Mouse (Mus musculus): ENCODE results near the gene Unc13d.
"Not testable (repeated sequence)": the region's sequence is repeated elsewhere in the genome, so short reads cannot be mapped to it uniquely, and the experiment has no call there.

Gene Unc13d

DNA sequence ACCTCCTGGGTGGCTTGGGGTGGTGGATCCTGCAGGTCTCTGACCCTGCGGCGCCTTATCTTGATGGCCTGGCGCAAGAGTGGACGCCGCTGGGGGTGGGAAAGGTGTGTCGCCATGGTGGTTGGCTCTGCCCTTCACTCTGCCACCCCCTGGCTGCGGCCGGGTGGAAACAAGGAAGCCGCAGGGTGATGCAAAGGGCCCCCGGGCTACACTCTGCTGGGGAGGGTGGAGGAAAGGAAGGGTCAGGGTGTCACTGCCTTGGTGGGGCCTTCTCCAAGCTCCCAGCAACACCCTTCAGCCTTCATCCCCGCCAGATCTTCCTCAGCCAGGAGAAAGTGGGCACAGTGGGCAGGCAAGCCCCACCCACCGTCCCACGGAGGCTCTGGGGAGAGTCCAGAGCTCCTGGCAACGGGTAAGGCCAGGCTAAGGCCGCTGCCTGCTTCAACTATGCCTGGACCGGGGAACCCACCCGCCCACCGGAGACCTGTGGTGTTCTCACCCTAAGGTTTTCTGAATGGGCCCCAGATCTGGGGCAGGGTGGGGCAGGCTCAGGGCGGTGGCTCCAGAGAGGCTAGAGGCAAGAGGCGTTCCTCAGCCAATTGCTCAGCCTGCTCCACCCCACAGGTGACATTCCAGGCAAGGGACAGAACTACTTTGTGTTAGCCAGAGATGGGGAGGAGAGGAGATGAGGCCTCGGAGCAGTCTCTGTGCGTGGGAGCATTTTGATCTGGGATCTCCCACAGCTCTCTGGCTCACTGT, at the start of gene Unc13d:
TSS of gene Unc13d (minus strand) at position 516 of the 759 bp plus-strand sequence.
- in situ Hi-C loops (cut with MboI, MseI): no loop called here

DNA sequence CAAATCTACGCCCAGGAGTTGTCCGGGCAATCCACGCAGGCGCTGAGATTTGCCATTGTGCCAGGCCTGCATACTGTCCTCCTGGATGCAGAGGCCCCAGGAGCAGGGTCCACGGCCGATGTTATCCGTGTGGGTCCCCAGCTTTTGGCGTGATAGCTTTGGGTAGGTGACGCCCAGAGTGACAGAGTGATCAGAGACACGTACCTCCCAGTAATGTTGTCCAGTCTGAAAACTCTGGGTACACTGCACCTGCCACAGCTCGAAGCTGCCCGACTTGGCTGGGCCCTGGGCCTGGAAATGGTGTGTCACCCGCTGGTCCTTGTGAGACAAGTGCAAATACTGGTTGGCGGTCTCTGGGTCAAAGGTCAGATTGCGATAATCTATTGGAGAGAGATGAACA, 48.5 kb upstream of the Unc13d start:
- in situ Hi-C loops (cut with MboI, MseI): no loop called here

DNA sequence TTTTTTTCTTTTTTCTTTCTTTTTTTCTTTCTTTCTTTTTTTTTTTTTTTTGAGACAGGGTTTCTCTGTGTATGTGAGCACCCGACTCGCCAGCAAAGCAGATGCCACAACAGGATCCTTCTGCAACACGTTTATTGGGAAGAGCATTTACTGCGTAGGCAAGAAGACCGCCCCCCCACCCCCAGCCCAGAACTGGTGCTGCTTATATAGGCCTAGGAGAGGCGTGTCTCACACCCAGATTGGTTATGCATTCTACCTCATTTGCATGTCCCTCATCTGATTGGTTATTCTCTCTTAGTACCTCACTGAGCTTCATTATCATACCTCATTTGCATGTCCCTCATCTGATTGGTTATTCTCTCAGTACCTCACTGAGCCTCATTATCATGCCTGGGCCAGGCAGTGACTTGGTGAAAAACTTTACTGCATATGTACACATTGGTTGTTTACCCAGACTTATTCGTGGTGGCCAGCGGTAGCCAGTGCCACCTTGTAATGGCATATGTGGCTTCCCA, 44.0 kb upstream of the Unc13d start:
- in situ Hi-C loops (cut with MboI, MseI): not testable (repeated sequence)

DNA sequence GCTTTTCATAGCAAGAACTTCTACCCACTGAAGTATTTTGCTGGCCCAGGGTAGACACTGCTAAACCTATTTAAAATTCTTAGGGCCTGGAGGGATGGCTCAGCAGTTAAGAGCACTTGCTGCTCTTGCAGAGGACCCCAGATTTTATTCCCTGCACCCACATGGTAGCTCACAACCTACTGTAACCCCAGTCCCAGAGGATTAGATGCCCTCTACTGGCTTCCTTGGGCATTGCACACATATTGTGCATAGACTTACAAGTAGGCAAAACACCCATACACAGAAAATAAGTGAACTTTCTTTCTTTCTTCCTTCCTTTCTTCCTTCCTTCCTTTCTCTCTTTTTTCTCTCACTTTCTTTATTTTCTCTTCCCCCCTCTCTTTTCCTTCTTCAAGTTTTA, 40.1 kb upstream of the Unc13d start:
- in situ Hi-C loops (cut with MboI, MseI): no loop called here

DNA sequence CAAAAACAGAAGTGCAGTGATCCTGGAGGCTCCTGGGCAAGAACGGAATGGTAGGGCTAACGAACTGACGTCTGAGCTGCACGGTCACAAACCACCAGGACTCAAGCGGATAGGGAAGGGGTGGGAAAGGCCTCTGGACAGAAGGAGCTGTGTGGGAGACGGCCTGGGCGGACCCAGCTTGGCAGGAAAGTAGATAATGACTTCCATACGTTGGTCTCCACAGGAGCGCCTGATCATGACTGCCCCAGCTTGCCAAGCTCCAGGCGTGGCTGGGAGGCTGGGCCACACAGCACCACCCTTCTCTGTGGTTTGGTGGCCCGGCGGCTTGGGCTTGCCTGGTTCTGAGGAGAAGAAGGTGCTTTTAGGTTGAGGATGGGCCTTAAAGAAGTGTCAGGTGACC, 39.5 kb upstream of the Unc13d start:
- in situ Hi-C loops (cut with MboI, MseI): no loop called here

DNA sequence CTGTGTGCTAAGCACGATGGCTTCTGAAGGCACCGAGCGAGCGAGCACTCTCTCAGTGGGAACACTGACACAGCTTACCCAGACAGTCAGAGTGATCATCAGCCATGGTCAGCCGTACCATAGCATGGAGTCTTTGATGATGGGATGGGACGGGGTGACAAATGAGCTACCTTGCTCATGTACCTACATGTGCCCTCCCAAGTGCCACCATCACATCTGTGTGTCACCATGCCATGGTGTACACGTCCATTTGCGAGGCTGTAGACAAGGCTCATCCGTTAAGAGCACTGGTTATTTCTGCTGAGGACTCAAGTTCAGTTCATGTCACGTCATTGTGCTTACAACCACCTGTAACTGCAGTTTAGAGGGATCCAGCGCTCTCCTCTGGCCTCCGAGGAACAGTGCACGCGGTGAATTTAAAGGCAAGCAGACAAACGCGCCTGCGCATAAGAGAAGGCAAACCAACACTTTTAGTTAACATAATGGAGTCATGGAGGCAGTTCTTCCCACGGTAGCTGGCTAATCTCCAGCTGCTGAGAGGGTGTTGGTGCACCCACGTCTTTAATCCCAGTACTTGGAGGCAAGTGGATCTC, 33.9 kb upstream of the Unc13d start:
- in situ Hi-C loops (cut with MboI, MseI): no loop called here

DNA sequence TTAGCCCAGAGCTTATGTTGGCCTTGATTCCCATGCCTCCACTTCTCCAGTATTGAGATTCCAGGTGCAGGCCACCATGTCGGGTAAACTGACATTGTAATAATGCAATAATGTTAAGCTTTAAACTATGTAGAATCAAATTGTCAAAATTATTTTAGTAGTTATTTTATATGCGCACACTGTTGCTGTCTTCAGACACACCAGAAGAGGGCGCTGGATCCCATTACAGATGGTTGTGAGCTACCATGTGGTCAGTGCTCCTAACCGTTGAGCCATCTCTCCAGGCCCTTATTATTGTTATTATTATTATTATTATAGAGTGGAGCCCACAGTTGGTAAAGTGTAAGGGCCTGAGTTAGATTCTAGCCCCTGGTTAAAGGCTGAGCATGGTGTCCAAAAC, 33.3 kb upstream of the Unc13d start:
- in situ Hi-C loops (cut with MboI, MseI): no loop called here

DNA sequence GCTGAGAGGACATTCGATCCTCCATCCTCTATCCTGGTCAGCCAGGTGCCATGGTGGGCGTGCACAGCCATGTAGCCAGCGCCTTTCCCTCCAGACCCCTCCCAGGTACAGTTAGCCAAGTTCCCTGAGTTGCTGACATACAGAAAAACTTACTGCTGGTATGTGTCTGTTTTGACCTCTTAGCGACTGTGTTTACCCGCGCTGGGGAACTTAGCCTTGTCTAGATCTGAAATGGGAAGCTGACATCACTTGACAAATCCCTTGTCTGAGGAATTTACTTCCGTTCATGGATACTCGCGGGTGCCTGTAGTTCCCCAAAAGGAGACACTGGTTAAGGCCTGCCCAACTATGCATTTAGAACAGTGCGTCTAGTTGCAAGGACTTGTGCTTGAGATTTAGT, 32.8 kb upstream of the Unc13d start:
- in situ Hi-C loops (cut with MboI, MseI): no loop called here

DNA sequence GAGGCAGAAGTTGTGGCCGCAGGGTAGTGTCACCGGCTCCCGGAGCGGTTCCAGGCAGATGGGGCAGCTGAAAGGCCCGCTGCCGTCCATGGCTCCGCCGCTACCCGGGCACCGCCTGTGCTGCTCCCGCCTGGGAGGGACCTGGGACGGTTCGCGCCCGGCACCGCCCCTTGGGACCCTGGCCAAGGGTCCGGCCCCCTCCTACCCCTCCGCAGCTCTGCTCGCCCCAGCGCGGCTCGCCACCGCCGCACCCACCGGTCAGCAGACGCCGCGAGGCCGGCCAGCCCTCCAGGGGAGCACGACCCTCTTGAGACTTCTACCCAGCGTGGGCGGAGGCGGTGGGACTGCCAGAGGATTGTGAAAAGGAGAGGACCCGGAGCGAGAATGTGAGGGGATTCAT, 32.4 kb upstream of the Unc13d start:
- in situ Hi-C loops (cut with MboI, MseI): no loop called here

DNA sequence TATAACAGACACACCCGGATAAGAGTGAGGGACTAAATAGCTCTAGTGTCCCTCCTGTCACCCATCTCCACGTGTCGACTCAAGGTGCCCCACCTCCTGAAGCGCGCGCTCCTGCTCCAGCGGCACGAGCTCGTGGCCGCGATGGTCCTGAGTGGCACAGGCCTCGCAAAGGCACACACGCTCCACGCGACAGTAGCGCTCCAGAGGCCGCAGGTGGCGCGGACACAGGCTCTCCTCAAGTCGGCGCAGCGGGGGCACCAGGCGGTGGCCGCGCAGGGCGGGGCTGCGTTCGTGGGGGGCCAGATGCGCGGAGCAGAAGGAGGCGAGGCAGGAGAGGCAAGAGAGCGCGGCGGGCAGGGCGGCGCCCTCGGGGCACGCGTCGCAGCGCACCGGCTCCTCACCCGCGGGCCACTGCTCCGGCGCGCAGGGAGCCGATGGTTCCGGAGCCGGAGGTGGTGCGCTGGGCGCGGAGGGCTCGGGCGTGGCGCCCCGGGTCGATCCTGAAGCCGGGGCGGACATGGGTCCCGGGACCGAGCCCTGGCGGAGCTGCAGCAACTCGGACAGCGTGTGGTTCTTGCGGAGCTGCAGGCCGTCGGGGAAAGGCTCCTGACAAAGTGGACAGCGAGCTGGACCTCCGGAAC, 31.8 kb upstream of the Unc13d start:
- in situ Hi-C loops (cut with MboI, MseI): no loop called here

DNA sequence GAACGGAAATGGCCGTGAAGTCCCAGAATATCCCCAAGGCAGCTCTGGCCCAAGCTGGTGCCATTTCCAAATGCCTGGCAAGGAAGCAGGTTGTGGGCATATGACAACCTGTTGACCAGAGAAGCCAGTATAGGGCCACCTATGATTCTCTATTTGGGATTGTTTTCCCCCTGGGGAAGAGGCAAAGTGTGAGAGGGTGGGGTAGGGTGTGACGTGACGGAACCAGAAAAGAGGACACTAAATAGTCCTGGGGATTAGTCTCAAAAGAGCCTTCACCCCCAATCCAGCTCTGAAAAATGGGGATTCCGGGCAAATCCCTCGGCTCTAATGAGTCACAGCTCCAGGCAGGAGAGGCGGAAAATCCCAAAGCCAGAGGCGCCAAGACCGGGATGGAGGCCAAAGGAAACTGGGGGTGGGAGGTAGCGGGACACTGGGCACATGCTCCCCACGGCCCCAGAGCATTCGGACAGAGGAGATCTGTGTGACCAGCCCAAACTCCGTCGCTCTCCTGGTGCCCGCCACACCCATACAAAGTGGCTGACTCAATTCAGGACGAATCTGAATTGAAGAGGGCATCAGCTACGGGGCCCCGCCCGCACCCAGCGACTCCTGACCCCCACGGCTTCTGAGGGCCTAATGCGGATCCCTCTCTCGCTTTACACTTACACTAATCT, 30.8 kb upstream of the Unc13d start:
- in situ Hi-C loops (cut with MboI, MseI): no loop called here

DNA sequence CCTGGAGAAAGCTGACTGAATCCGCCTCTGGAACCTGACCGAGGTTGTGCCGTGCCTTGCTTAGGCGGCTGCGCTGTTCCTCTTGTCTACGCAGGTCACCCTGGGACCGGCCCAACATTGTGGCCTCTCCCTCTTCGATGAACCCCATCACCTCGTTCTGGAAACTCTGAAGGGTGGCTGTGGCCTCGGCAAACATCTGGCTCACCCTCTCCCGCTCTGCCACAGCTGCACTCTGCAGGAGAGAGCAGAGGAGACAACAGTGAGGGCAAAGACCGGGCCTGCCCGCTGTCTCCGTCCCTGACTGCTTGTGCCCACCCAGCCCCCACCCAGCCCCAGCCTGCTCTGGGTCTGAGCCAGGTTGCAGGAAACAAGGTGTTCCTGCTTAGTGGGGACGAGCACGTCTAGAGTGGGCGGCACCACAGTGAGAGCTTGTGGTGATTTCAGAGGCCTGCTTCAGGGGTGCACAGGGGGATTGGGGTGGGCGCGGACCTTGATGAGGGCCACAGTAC, 30.1 kb upstream of the Unc13d start:
- in situ Hi-C loops (cut with MboI, MseI): no loop called here

DNA sequence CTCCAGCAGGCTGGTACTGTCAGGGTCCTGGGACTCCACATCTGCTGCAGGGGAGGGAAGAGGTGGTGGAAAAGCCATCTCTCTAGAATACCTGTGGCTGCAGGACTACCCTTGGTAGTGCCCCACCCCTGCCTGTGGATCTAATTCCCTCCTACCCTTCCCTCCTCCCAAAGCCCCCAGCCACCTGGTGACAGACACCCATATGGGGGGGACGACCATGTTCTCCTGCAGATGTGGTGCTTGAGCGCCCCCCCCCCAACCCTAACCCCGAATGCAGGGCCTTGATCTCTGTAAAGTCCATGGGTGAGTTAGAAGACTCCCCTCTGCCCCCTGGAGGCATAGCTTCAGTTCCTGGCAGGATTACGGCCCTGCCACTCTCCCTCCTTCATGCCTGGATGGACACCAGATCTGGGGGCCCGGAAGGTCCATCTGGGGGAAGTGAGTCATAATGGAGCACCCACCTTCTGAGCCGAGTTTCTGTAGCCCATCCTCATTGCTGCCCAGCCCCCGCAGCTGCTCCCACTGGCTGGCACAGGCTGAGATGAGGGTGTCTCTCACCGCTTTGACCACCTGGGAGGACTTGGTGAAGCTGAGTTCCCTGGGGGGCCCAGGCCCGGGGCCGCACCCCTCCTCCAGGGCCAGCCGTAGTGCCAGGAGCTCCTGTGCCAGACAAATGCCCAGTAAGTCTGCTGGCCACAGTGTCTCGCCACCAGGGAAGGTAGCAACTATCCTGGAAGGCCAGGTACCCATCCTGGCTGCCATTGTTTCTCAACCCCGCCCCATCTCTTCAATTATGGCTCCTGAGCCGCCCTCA, 29.4 kb upstream of the Unc13d start:
- in situ Hi-C loops (cut with MboI, MseI): no loop called here

DNA sequence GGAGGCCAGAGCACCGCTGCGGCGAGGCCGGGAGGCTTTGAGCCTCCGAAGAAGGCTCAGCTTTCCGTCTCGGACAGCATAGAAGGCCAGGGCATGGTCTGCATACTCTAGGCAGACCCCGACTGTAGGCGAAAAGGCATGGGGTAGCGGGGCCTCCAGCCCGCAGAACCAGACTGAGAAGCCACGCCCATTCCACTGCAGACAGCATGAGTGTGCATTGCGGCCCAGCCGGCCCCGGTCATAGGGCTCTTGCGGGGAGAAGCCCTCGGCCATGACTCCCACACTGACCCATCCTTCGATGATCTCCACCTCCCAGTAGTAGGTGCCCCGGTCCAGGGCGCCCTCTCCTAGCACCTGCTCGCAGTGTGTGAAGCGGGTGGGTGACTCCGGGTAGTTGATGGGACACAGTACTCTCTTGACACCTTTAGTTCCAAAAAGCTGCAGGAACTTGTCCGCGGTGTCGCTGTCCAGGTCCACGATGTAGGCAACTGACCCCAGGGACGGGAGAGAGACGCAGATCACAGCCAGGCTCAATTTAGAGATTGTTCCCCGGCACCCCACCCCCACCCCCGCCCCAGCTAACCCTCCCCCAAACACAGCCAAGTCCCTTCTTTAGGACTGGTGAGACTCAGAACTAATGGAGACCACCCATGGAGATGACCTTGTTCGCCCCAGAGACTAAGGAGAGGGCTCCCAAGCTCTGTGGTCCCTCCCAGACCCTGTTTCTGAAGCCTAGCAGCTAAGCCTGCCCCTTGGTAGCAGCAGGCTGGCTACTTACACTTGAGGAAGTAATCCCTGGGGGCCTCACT, 28.6 kb upstream of the Unc13d start:
- in situ Hi-C loops (cut with MboI, MseI): no loop called here

DNA sequence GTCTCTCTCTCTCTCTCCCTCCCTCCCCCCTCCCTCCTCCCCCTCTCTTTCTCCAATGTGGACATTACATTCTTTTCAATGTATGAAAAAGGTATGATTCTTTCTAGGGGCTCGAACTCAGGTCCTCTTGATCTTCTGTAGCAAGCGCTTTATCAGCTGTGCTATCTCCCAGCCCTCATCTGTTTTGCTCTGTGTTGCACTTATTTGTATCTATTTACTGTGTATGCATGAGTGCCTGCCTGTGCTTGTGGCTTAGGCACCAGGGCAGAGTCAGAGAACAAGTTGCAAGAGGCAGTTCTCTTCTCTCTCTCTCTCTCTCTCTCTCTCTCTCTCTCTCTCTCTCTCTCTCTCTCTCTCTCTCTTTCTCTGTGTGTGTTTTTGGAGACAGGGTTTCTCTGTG, 27.3 kb upstream of the Unc13d start:
- in situ Hi-C loops (cut with MboI, MseI): no loop called here

DNA sequence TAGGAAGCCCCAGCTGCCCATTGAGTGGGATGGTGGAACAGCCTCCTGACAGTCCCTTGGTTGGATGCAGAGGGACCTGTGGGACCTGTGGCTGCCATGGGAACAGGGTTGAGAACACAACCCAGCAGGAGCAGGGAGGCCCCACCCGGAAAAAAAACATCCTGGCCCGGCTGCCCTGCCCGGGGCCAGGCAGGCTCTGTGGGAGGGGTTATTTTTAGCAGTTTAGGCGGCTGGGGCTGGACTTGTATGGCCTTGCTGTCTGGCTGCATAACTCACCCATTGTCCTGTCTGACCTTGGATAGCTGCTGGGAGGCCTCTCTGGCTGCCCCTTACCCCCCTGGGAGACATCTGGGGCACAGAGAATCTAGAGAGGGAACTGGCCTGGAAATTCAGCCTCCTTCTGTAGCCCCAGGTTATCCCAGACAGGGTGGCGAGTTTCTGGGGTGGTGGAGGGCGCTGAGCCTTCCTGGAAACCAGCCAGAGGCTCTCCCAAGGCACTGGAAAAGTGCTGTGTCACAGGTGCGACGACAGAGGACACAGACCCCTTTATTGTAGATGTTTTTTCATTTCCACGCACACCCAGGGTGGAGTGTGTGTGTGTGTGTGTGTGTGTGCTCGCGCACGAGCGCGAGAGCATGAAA, 26.4 kb upstream of the Unc13d start:
- in situ Hi-C loops (cut with MboI, MseI): no loop called here

DNA sequence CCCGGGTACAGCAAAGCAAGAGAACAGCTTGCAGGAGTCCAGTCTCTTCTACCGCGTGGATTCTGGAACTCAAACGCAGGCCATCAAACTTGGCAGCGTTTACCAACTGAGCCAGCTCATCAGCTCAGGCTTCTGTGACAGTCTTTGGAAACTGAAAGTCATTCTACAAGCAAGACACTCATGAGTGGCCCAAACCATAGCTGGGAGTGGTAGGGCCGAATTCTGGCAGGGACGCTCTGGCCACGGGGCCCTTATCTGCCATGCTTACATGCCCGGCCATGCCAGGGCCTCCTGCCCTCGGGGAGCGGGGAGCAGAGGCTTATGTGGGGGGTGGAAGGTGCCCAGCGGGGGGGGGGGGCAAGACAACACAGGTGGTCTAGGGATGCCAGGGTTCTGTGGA, 25.8 kb upstream of the Unc13d start:
- in situ Hi-C loops (cut with MboI, MseI): no loop called here

DNA sequence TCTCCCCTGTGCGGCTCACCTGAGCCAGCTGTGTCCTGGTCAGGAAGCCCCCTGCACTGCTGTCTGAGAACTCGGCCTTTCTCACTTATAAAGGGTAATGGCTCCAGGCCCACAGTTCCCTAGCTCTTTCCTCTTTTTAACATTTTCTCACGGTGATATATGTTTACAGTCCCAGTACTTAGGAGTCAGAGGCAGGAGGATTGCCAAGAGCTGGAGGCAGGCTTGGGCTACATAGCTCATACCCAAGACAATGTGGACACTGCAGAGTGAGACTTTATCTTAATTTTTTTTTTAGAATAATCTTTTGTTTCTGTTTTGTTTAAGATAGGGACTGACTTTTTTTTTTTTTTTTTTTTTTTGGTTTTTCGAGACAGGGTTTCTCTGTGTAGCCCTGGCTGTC, 24.7 kb upstream of the Unc13d start:
- in situ Hi-C loops (cut with MboI, MseI): no loop called here

DNA sequence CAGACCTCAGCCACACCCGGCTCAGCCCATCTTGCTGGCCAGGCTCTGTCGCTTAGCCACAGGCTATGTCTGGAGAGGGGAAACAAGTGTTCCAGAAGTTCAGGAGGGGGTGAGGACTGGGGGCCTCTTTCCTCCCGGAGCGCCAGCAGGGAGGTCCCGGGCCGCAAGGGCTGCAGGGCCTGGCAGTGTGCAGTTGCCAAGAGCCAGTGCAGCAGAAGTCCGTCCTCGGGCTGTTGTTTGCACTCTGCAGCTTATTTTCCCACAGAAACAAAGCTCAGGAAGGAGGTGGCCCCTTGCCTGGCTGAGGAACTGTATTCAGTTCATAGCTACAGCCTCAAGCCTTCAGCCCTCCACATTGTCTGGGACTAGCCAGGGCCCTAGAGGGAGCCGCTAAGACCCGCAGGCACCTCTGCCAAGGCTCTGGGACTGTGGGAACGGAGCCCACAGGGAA, 24.2 kb upstream of the Unc13d start:
- in situ Hi-C loops (cut with MboI, MseI): no loop called here

DNA sequence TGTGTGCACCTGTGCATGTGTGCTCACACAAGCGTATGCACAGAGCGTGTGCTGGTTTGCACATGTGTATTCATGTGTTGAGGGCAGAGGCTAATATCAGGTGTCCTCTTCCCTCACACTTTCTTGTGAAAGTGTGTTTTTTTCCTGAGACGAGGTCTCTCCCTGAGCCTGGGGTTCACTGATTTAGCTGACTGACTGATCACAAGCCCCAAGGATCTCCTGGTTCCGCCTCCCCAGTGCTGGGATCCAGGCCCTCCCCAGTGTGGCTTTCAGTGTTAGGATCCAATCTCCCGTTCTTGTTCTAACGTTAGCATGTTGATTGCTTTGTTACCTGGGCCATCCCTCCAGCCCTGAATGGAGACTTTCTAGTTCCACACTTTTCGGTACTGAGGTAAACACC, 23.1 kb upstream of the Unc13d start:
- in situ Hi-C loops (cut with MboI, MseI): no loop called here
